Mouse (Mus musculus): ENCODE measurements at regions not wholly inside any gene's neighbourhood (a gene's known extent, or its start where the extent isn't known, plus 50 kb on each side); places are given as distances from the start of the nearest gene placed in this dataset.

GRCm38 (mm10) chr1:108649588-108650378 lies 1060.0 kb downstream of the Serpinb8 start:
- peak in 1 of 2 experiments; percentile 45 for DNase-seq (ENCODE audit: low spot score in 2 of 2)

GRCm38 (mm10) chr1:108671026-108671425 lies 1081.2 kb downstream of the Serpinb8 start:
- DNase-seq (ENCODE audit: low spot score in 2 of 2), result no peak

All from cerebellum, postnatal 4 days (tissue).